Mouse (Mus musculus) limb, embryonic 12.5 days (tissue): ENCODE data around the gene BC034090. TPM values are rescaled to one million over a fixed set of nuclear protein-coding genes. Genes with fewer than 3 reads are reported as not detected.

ENCODE experiments used
- ATAC-seq: fragments of 200-750 bp; cut with Nextera tagmentation; 2 replicates; pipeline ENCODE4 v1.8.0; 2017; ENCODE audit warnings: low read depth, moderate TSS enrichment; ENCODE audit not compliant: insufficient number of reproducible peaks, insufficient read depth, low FRiP score, low TSS enrichment
- H3K27ac ChIP-seq: fragments of 300-500 bp; sonication (generic); 2 replicates; pipeline ENCODE4 v1.5.1; 2016; ENCODE audit warnings: mild to moderate bottlenecking, moderate library complexity
- H3K27me3 ChIP-seq: fragments of 300-500 bp; sonication (generic); 2 replicates; pipeline ENCODE4 v1.6.1; 2016; ENCODE audit warnings: mild to moderate bottlenecking, moderate library complexity
- H3K36me3 ChIP-seq: fragments of 300-500 bp; sonication (generic); 2 replicates; pipeline ENCODE4 v1.6.1; 2016; ENCODE audit warnings: mild to moderate bottlenecking, moderate library complexity
- H3K4me1 ChIP-seq: fragments of 300-500 bp; sonication (generic); replicated peaks from 2 replicates; pipeline ENCODE4 v1.6.1; 2016
- H3K4me2 ChIP-seq: fragments of 300-500 bp; sonication (generic); 2 replicates; pipeline ENCODE4 v1.6.1; 2016; ENCODE audit warnings: mild to moderate bottlenecking, moderate library complexity
- H3K4me3 ChIP-seq: fragments of 300-500 bp; sonication (generic); replicated peaks from 2 replicates; pipeline ENCODE4 v1.5.1; 2016; ENCODE audit warnings: mild to moderate bottlenecking
- H3K9ac ChIP-seq: fragments of 300-500 bp; sonication (generic); replicated peaks from 2 replicates; pipeline ENCODE4 v1.6.1; 2016; ENCODE audit warnings: mild to moderate bottlenecking, moderate library complexity
- H3K9me3 ChIP-seq: fragments of 300-500 bp; sonication (generic); 2 replicates; pipeline ENCODE4 v1.6.1; 2016; ENCODE audit warnings: mild to moderate bottlenecking, moderate library complexity
- WGBS: fragments of 180-500 bp; shearing (Covaris S2); methylation state at CpG from one replicate; pipeline ENCODE4 v1.1.7; 2016; 5-methylcytosine and 5-hydroxymethylcytosine counted together
- polyA plus RNA-seq: library from polyadenylated mRNA; unstranded; fragments of >200 nt; fragmentation: Nextera tagmentation; extraction: Ambion mirVana; gene quantifications from 2 replicates; pipeline ENCODE4 v1.2.1, GENCODE M21; 2016

BC034090 gene
- polyA plus RNA-seq, 1 experiment from 2014 or later, result 8.4 TPM

GRCm38 (mm10) chr1:155241701-155242487 is 2.4 kb downstream of the BC034090 start:
- Histone ChIP-seq H3K9me3 (no peaks in the 10 kb centered on the region), H3K9ac (no peak overlapping the region; the same call in 1 of the 2 replicates), H3K27me3 (no peaks in the 10 kb centered on the region), H3K4me3 (no peak overlapping the region), H3K4me2 (no peak overlapping the region), H3K4me1 (peaks cover 33% of the 10 kb centered on the region), H3K27ac (no peak overlapping the region), H3K36me3 (peaks cover 42% of the 10 kb centered on the region)
- 76% methylated on average over 12 of the region's 12 CpGs for WGBS
- no peak for ATAC-seq

GRCm38 (mm10) chr1:155239962-155240717 is 4.1 kb downstream of the BC034090 start:
- 81% methylated on average over 6 of the region's 6 CpGs for WGBS
- H3K9ac ChIP-seq, result no peak overlapping the region
- H3K9me3 ChIP-seq, result no peaks in the 10 kb centered on the region
- no peaks in the 10 kb centered on the region for H3K27me3 ChIP-seq
- no peak overlapping the region for H3K27ac ChIP-seq
- no peak for ATAC-seq
- H3K4me1 ChIP-seq, result peaks cover 48% of the 10 kb centered on the region
- no peak overlapping the region for H3K4me3 ChIP-seq
- peaks cover 49% of the 10 kb centered on the region for H3K36me3 ChIP-seq
- no peak overlapping the region for H3K4me2 ChIP-seq

- peaks cover 53% of the 10 kb centered on the region for H3K4me1 ChIP-seq
- 72% methylated on average over 4 of the region's 4 CpGs for WGBS
- peaks cover 49% of the 10 kb centered on the region for H3K36me3 ChIP-seq
These were observed 5.1 kb downstream of the BC034090 start for GRCm38 (mm10) chr1:155239169-155239568.

GRCm38 (mm10) chr1:155238126-155238525 is 6.1 kb downstream of the BC034090 start:
- H3K27ac ChIP-seq, result no peak overlapping the region

More at GRCm38 (mm10) chr1:155239169-155239568, 5.1 kb downstream of the BC034090 start:
- no peak overlapping the region for H3K4me2 ChIP-seq
- no peak overlapping the region for H3K27ac ChIP-seq
- no peak for ATAC-seq
- no peaks in the 10 kb centered on the region for H3K27me3 ChIP-seq
- H3K4me3 ChIP-seq, result no peak overlapping the region
- no peaks in the 10 kb centered on the region for H3K9me3 ChIP-seq
- H3K9ac ChIP-seq, result no peak overlapping the region

GRCm38 (mm10) chr1:155237390-155237789 is 6.9 kb downstream of the BC034090 start:
- WGBS, result 78% methylated on average over 11 of the region's 11 CpGs
- Histone ChIP-seq H3K4me2 (no peak overlapping the region), H3K9me3 (no peaks in the 10 kb centered on the region), H3K36me3 (peaks cover 50% of the 10 kb centered on the region), H3K4me3 (no peak overlapping the region), H3K27me3 (no peaks in the 10 kb centered on the region), H3K27ac (0 out of 2 replicates have a peak overlapping the region, but pooled peaks have one; percentile 7), H3K9ac (no peak overlapping the region), H3K4me1 (peaks cover 67% of the 10 kb centered on the region)
- no peak for ATAC-seq

More at GRCm38 (mm10) chr1:155238126-155238525, 6.1 kb downstream of the BC034090 start:
- ATAC-seq, result no peak
- Histone ChIP-seq H3K9ac (no peak overlapping the region), H3K9me3 (no peaks in the 10 kb centered on the region), H3K4me3 (no peak overlapping the region), H3K36me3 (peaks cover 49% of the 10 kb centered on the region), H3K4me1 (peaks cover 62% of the 10 kb centered on the region), H3K27me3 (no peaks in the 10 kb centered on the region), H3K4me2 (no peak overlapping the region)
- WGBS, result 81% methylated on average over 5 of the region's 5 CpGs

DNA sequence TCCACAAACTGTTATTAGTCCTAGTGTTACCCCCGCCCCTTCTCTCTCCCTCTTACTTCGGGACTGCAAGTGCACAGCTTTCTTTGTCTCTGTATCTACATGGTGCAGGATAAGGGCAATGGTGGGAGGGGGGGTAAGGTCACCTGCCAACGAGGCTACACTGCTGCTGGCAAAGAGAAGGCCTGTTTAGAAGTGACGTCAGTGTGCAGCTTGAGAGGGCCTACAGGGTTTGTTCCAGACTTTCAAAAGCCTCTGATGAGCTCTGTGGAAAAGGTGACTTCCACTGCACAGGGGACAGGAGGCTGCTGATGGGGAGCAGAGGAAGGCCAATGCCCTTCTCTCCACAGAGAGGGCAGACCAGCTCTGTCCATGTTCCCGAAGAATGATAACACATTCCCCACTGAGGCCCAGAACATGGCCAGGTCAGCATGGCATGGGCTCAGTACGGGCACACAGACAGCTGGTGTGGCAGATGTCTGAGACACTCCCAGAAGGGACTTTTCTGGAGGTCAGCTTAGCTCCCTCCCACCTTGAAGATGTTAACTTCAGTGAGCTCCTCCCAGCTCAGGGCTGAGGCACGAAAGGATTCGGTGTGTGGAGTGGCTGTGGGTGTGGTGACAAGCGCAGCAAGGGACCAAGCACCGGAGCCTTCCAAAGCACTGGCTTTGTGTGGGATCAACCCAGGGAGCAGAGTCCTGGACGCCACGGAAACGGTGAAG is 7.8 kb downstream of the BC034090 start:
- Histone ChIP-seq H3K4me2 (no peak overlapping the region), H3K4me1 (peaks cover 76% of the 10 kb centered on the region), H3K4me3 (no peak overlapping the region), H3K27ac (no peak overlapping the region), H3K27me3 (no peaks in the 10 kb centered on the region), H3K9ac (no peak overlapping the region), H3K36me3 (peaks cover 50% of the 10 kb centered on the region), H3K9me3 (no peaks in the 10 kb centered on the region)
- ATAC-seq, result no peak
- WGBS, result 73% methylated on average over 13 of the region's 13 CpGs

- Histone ChIP-seq H3K27ac (no peak overlapping the region), H3K4me3 (no peak overlapping the region), H3K4me1 (peaks cover 83% of the 10 kb centered on the region), H3K9me3 (no peaks in the 10 kb centered on the region), H3K27me3 (no peaks in the 10 kb centered on the region), H3K36me3 (peaks cover 42% of the 10 kb centered on the region), H3K4me2 (no peak overlapping the region), H3K9ac (no peak overlapping the region)
- WGBS, result 21% methylated on average over 2 of the region's 2 CpGs
- no peak for ATAC-seq
These were observed 8.6 kb downstream of the BC034090 start for GRCm38 (mm10) chr1:155235641-155236040.

- Histone ChIP-seq H3K36me3 (peaks cover 30% of the 10 kb centered on the region), H3K9me3 (no peaks in the 10 kb centered on the region), H3K4me1 (peaks cover 91% of the 10 kb centered on the region), H3K27me3 (no peaks in the 10 kb centered on the region), H3K9ac (no peak overlapping the region; the same call in 1 of the 2 replicates), H3K27ac (peak overlapping the region; percentile 94), H3K4me3 (no peak overlapping the region), H3K4me2 (peak overlapping the region; percentile 34)
- WGBS, result 16% methylated on average over 14 of the region's 14 CpGs
- peak; percentile 33; the same call in 1 of the 2 replicates for ATAC-seq
These were observed 10.2 kb downstream of the BC034090 start for GRCm38 (mm10) chr1:155233931-155234607.

- H3K36me3 ChIP-seq, result peaks cover 27% of the 10 kb centered on the region
- peak overlapping the region; percentile 34; the same call in 1 of the 2 replicates for H3K4me2 ChIP-seq
- H3K9ac ChIP-seq, result no peak overlapping the region
- H3K9me3 ChIP-seq, result no peaks in the 10 kb centered on the region
- H3K4me1 ChIP-seq, result peaks cover 95% of the 10 kb centered on the region
- 83% methylated on average over 9 of the region's 9 CpGs for WGBS
- peak overlapping the region; percentile 94 for H3K27ac ChIP-seq
- H3K4me3 ChIP-seq, result no peak overlapping the region
- no peaks in the 10 kb centered on the region for H3K27me3 ChIP-seq
- no peak for ATAC-seq
These were observed 10.9 kb downstream of the BC034090 start for GRCm38 (mm10) chr1:155233378-155233777.

GRCm38 (mm10) chr1:155232786-155233185 is 11.5 kb downstream of the BC034090 start:
- peaks cover 25% of the 10 kb centered on the region for H3K36me3 ChIP-seq
- no peaks in the 10 kb centered on the region for H3K27me3 ChIP-seq
- H3K4me1 ChIP-seq, result peaks cover 97% of the 10 kb centered on the region
- no peak overlapping the region for H3K4me2 ChIP-seq
- no peaks in the 10 kb centered on the region for H3K9me3 ChIP-seq
- 66% methylated on average over 6 of the region's 6 CpGs for WGBS
- H3K4me3 ChIP-seq, result no peak overlapping the region
- no peak overlapping the region for H3K9ac ChIP-seq
- H3K27ac ChIP-seq, result peak overlapping the region; percentile 46; the same call in 1 of the 2 replicates
- ATAC-seq, result no peak
